Mouse (Mus musculus) forebrain, embryonic 14.5 days (tissue): ENCODE measurements around the gene Foxp1. TPM values are rescaled to one million over a fixed set of nuclear protein-coding genes. Genes with fewer than 3 reads are reported as not detected.

Source experiments
- ATAC-seq: fragments of 200-750 bp; cut with Nextera tagmentation; 2 replicates; pipeline ENCODE4 v1.8.0; 2017; ENCODE audit warnings: mild to moderate bottlenecking, moderate library complexity
- DNase-seq: peaks from one replicate; pipeline ENCODE4 v3.0.0-alpha.2; 2015; ENCODE audit warnings: low spot score
- H3K27ac ChIP-seq: fragments of 300-500 bp; sonication (generic); 2 replicates; pipeline ENCODE4 v1.5.1; 2014; ENCODE audit warnings: low read depth, mild to moderate bottlenecking, control low read depth, low read length, moderate library complexity
- H3K27me3 ChIP-seq: fragments of 300-500 bp; sonication (generic); replicated peaks from 2 replicates; pipeline ENCODE4 v1.6.1; 2014; ENCODE audit warnings: low read length, control low read depth, mixed read lengths; ENCODE audit not compliant: control insufficient read depth, insufficient read depth
- H3K36me3 ChIP-seq: fragments of 300-500 bp; sonication (generic); 2 replicates; pipeline ENCODE4 v1.6.1; 2014; ENCODE audit warnings: low read length, control low read depth; ENCODE audit not compliant: control insufficient read depth, insufficient read depth
- H3K4me1 ChIP-seq: fragments of 300-500 bp; sonication (generic); 2 replicates; pipeline ENCODE4 v1.6.1; 2014; ENCODE audit warnings: antibody characterized with exemption, low read length, control low read depth; ENCODE audit not compliant: control insufficient read depth, insufficient read depth
- H3K4me2 ChIP-seq: fragments of 300-500 bp; sonication (generic); 2 replicates; pipeline ENCODE4 v1.6.1; 2014; ENCODE audit warnings: mild to moderate bottlenecking, control low read depth, low read length
- H3K4me3 ChIP-seq: fragments of 300-500 bp; sonication (generic); 2 replicates; pipeline ENCODE4 v1.5.1; 2014; ENCODE audit warnings: low read depth, low read length, control low read depth
- H3K9ac ChIP-seq: fragments of 300-500 bp; sonication (generic); 2 replicates; pipeline ENCODE4 v1.6.1; 2014; ENCODE audit warnings: mild to moderate bottlenecking, low read length, control low read depth, moderate library complexity
- H3K9me3 ChIP-seq: fragments of 300-500 bp; sonication (generic); replicated peaks from 2 replicates; pipeline ENCODE4 v1.6.1; 2016; ENCODE audit warnings: low read length, control low read depth, mixed read lengths; ENCODE audit not compliant: control insufficient read depth
- WGBS: fragments of 180-500 bp; shearing (Covaris S2); extraction: QIAGEN DNeasy Blood & Tissue Kit; methylation state at CpG from one replicate; pipeline ENCODE4 v1.1.7; 2014; 5-methylcytosine and 5-hydroxymethylcytosine counted together
- polyA plus RNA-seq: library from polyadenylated mRNA; unstranded; fragments of >200 nt; fragmentation: Nextera tagmentation; extraction: Ambion mirVana; gene quantifications from 2 replicates; pipeline ENCODE4 v1.2.1, GENCODE M21; 2014

The Foxp1 gene
- polyA plus RNA-seq, 1 experiment from 2014 or later: 63.3 TPM

GRCm38 (mm10) chr6:99087598-99087997 lies 434.9 kb downstream of the Foxp1 start:
- Histone ChIP-seq H3K4me2 (no peak overlapping the region), H3K27ac (no peak overlapping the region), H3K9me3 (no peaks in the 10 kb centered on the region), H3K36me3 (no peaks in the 10 kb centered on the region), H3K27me3 (no peaks in the 10 kb centered on the region), H3K4me1 (no peaks in the 10 kb centered on the region), H3K9ac (no peak overlapping the region), H3K4me3 (no peak overlapping the region)
- DNase-seq (no peak), ATAC-seq (no peak)
- 69% methylated on average over 7 of the region's 7 CpGs for WGBS

GRCm38 (mm10) chr6:99084956-99085355 lies 437.6 kb downstream of the Foxp1 start:
- H3K9ac ChIP-seq: no peak overlapping the region
- H3K4me2 ChIP-seq: no peak overlapping the region
- ATAC-seq (no peak), DNase-seq (no peak)
- H3K9me3 ChIP-seq: no peaks in the 10 kb centered on the region
- H3K4me1 ChIP-seq: no peaks in the 10 kb centered on the region
- 94% methylated on average over 4 of the region's 4 CpGs for WGBS
- H3K27me3 ChIP-seq: no peaks in the 10 kb centered on the region
- no peak overlapping the region for H3K4me3 ChIP-seq
- H3K27ac ChIP-seq: no peak overlapping the region
- no peaks in the 10 kb centered on the region for H3K36me3 ChIP-seq

DNA sequence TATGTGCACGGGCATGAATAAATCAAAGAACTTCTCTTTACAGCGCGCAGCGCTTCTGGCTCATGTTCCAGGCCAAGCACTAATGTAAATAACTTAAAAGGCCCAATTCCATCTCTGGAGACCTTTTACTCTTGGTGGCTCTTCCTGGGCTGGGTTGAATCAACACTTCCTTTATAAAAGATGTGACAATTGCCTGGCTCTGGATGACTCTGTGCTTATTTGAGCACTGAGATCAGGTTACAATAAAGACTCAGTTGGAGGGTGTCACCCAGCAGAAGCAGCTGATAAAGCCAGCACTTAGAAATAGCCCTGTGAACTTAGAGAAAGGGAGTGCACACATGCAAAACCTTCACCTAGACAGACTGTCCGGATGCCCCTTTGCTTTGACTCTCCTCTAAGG lies 441.3 kb downstream of the Foxp1 start:
- no peaks in the 10 kb centered on the region for H3K9me3 ChIP-seq
- no peaks in the 10 kb centered on the region for H3K36me3 ChIP-seq
- no peak overlapping the region for H3K27ac ChIP-seq
- H3K9ac ChIP-seq: no peak overlapping the region
- no peak overlapping the region for H3K4me2 ChIP-seq
- DNase-seq (no peak), ATAC-seq (no peak)
- WGBS: 77% methylated on average over 5 of the region's 5 CpGs
- no peaks in the 10 kb centered on the region for H3K27me3 ChIP-seq
- H3K4me3 ChIP-seq: no peak overlapping the region
- no peaks in the 10 kb centered on the region for H3K4me1 ChIP-seq

DNA sequence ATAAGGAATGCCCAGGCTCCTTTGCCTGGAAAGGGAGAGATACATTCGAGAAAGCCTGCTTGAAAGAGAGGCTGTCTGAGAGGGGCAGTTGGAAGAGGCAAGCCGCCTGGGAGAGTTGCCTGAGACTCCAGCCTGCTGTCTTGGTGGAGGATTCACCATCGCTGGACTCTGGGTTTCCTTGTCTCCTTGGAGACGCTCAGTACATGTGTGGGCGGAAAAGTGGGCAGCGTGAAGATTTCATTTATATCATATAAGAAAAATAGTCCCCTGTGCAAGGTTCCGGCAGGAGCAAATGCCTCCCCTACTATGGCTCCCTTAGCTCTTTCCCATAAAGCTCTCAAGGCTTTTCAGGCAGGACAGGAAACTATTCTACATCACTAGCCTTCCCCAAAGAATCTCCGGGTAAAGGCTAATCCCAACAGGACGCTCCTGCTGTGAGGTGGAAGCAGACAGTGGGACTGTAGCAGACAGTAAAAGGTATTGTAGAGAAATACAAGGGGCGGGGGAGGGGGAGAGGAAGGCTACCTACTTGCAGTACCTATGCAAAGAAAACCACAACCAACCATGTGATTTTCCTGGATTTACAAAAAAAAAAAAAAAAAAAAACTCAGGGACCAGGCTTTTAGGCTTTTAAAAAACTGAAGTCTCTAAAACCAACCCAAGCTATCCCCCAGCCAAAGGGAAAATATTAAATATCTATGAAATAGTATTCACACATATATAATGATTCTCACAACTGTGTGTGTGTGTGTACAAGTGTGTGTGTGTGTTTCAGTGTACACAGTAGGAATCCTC lies 443.3 kb downstream of the Foxp1 start:
- no peak overlapping the region for H3K27ac ChIP-seq
- DNase-seq: no peak
- H3K9me3 ChIP-seq: no peaks in the 10 kb centered on the region
- H3K4me1 ChIP-seq: no peaks in the 10 kb centered on the region
- no peak for ATAC-seq
- WGBS: 47% methylated on average over 10 of the region's 10 CpGs
- no peak overlapping the region for H3K4me3 ChIP-seq
- H3K36me3 ChIP-seq: peaks cover 11% of the 10 kb centered on the region
- no peaks in the 10 kb centered on the region for H3K27me3 ChIP-seq
- H3K4me2 ChIP-seq: no peak overlapping the region
- no peak overlapping the region for H3K9ac ChIP-seq

DNA sequence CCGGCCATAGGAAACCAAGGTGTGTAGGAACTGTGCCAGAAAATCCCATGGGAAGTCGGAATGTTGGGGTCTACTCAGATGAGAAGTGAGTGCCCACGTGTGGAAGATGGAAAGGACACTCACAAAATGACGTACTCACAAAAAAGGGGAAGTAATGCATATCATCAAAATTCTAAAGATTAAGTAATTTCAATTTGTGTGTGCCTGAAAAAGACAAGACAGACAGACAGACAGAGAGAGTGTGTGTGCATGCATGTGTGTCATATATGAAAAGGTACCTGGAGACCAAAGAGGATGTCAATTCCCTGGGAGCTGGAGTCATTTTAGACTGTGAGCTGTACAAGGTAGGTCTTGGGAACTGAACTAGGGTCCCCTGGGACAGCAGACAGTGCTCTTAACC lies 444.4 kb downstream of the Foxp1 start:
- H3K27ac ChIP-seq: no peak overlapping the region
- no peak for ATAC-seq
- H3K4me2 ChIP-seq: no peak overlapping the region
- no peak overlapping the region for H3K9ac ChIP-seq
- H3K9me3 ChIP-seq: no peaks in the 10 kb centered on the region
- H3K36me3 ChIP-seq: peaks cover 11% of the 10 kb centered on the region
- WGBS: 91% methylated on average over 4 of the region's 4 CpGs
- H3K27me3 ChIP-seq: no peaks in the 10 kb centered on the region
- no peak overlapping the region for H3K4me3 ChIP-seq
- DNase-seq: no peak
- peaks cover 6% of the 10 kb centered on the region for H3K4me1 ChIP-seq

DNA sequence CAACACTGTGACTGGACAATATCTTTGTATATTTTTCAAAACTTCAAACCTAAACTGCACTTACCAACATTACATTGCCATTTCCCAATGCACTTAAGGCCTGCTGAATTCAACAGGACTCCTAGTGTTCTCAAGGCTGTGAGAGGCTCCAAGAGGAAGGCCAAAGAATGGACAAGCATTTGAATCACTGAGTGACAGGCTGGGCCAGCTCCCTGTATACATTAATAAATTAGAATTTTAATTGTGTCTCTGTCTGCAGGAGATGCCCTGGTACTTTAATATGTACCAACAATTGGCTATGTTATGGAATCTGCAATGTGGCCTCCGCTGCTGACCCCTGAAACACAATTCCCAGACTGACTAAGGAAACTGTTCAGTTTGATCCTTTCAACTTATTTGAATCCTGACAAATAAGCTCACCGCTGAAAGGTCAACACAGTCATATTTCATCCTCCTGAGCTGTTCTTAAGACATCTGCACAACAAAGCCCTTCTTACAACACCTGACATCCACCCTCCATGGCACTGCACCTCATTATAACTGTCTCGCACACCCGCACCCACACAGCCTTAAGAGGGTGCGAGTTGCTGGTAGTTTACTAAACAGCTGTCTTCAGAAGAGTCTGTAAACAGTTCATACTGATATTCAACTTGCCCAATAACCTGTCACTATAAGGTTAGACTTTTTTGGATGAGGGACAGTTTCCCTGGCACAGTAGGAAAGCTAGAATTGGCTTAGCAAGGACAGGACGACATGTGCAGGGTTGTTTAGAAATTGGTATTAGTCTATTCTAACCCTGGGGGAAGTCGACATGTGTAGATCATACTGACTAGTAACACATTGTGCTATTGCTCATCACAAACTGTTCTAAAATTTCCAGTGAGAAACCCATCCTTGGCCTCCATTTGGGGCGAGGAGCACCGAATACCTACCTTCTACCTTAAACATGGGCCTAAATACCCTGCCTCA lies 448.9 kb downstream of the Foxp1 start:
- Histone ChIP-seq H3K4me3 (no peak overlapping the region), H3K9ac (no peak overlapping the region), H3K27me3 (0 out of 2 replicates have a peak, but pooled peaks cover 3% of the 10 kb centered on the region), H3K36me3 (peaks cover 11% of the 10 kb centered on the region), H3K4me2 (no peak overlapping the region), H3K4me1 (peaks cover 6% of the 10 kb centered on the region), H3K27ac (no peak overlapping the region), H3K9me3 (no peaks in the 10 kb centered on the region)
- WGBS: 69% methylated on average over 9 of the region's 9 CpGs
- peak; percentile 28 for DNase-seq
- peak; percentile 46; the same call in 1 of the 2 replicates for ATAC-seq

DNA sequence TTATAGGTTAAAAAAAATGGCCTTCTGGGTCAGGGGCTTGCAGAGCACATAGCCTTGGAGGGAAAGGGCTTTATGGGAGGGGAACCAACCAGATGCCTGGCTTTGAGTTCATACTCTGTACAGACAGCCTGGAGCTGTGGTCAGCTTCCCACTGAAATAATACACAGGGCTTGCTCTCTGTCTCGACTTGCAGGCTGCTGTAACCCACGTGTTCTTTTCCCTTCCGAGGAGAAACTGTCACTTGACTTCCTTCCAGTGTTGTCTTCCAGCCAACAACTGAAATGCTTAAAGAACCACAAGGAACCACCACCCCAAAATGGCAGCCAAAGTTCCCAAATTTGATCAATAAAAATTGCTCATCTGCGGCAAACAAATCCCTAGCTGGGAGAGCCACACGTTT lies 451.8 kb downstream of the Foxp1 start:
- no peak overlapping the region for H3K27ac ChIP-seq
- H3K9ac ChIP-seq: no peak overlapping the region
- 0 out of 2 replicates have a peak, but pooled peaks cover 3% of the 10 kb centered on the region for H3K27me3 ChIP-seq
- H3K36me3 ChIP-seq: peaks cover 11% of the 10 kb centered on the region
- no peak overlapping the region for H3K4me3 ChIP-seq
- 73% methylated on average over 5 of the region's 5 CpGs for WGBS
- no peaks in the 10 kb centered on the region for H3K9me3 ChIP-seq
- ATAC-seq (no peak), DNase-seq (no peak)
- no peak overlapping the region for H3K4me2 ChIP-seq
- H3K4me1 ChIP-seq: peaks cover 6% of the 10 kb centered on the region

DNA sequence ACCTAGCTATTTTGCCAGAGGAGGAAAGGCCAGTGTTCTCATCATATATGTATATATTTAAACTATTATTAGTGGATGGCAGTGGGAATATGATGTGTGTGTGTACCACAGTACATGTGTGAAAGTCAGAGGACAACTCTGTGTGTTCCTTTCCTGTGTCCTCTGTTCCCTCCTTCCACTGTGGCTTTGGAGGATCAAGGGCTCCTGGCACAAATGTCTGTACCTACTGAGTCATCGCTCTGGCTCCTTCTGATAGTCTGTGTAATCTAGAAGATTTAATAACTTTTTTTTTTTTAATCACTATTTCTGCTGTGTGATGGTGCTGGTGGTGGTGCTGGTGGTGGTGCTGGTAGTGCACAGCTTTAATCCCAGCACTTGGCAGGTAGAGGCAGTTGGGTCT lies 452.8 kb downstream of the Foxp1 start:
- WGBS: 100% methylated on average over 1 of the region's 1 CpGs
- ATAC-seq: no peak
- Histone ChIP-seq H3K27ac (no peak overlapping the region), H3K4me3 (no peak overlapping the region), H3K36me3 (peaks cover under 1% of the 10 kb centered on the region; the same call in 1 of the 2 replicates), H3K4me1 (peaks cover 8% of the 10 kb centered on the region), H3K4me2 (no peak overlapping the region), H3K9ac (no peak overlapping the region), H3K9me3 (no peaks in the 10 kb centered on the region), H3K27me3 (0 out of 2 replicates have a peak, but pooled peaks cover 3% of the 10 kb centered on the region)
- no peak for DNase-seq
